In genomic region chr19:41837917-41838261, GRCm38 (mm10) we compare ENCODE assay signal across 11 mouse cellular contexts. TPM values are rescaled to one million over a fixed set of nuclear protein-coding genes. Genes with fewer than 3 reads are reported as not detected.
DNase-seq lines count a peak whose midpoint lies in the region; ATAC-seq and TF ChIP-seq lines count a peak whose summit lies in the region.
"Had no signal": no experiment of that assay in that cellular context is flagged by ENCODE, and none has a peak within 500 bp of the region (broad histone marks: within the 10 kb centered on the region; RNA-seq: fewer than 3 reads in every experiment).

No protein-coding gene starts in this region.

- no peak for DNase-seq in heart, adult 9 months (ENCODE audit: low spot score in 2 of 2)
- no peak for DNase-seq in liver, embryonic 11.5 days (ENCODE audit: low spot score)
- DNase-seq in lung, postnatal 36 days: peak; percentile 82
- DNase-seq in cerebellum, adult 8-10 months: no peak
- DNase-seq in thymus, postnatal 10 days (ENCODE audit: low spot score in 2 of 2): no peak
- DNase-seq in testis, postnatal 10 days (ENCODE audit: low spot score): no peak
- DNase-seq: gastrocnemius, postnatal 14 days; spleen, adult 18-20 months had no signal

- no peak for TF ChIP-seq POLR2A in bone marrow, adult 2 months (IDR thresholded peaks at IDR 0.05; ENCODE audit: borderline replicate concordance, control insufficient read depth, low read depth, low read length)

- peak overlapping the region; percentile 29 for H3K4me2 ChIP-seq in heart, embryonic 15.5 days
- H3K4me2 ChIP-seq in liver, embryonic 11.5 days: peak overlapping the region; percentile 61
- H3K4me2 ChIP-seq: limb, embryonic 12.5 days had no signal

- no peak overlapping the region for H3K9ac ChIP-seq in heart, embryonic 15.5 days
- peak overlapping the region; percentile 56 for H3K9ac ChIP-seq in liver, embryonic 11.5 days (ENCODE audit: low read depth, low read length)
- H3K9ac ChIP-seq: limb, embryonic 12.5 days had no signal

- H3K36me3 ChIP-seq in heart, embryonic 15.5 days: no peaks in the 10 kb centered on the region
- no peaks in the 10 kb centered on the region for H3K36me3 ChIP-seq in liver, embryonic 11.5 days (ENCODE audit: control insufficient read depth, insufficient read depth, low read length)
- H3K36me3 ChIP-seq: limb, embryonic 12.5 days had no signal

- ATAC-seq in heart, embryonic 15.5 days (replicated peaks; ENCODE audit: insufficient number of reproducible peaks, insufficient read depth, low FRiP score, low read depth): no peak
- peak; percentile 37 for ATAC-seq in liver, embryonic 11.5 days (replicated peaks; ENCODE audit: low FRiP score)

- H3K9me3 ChIP-seq in heart, embryonic 15.5 days (replicated peaks): no peaks in the 10 kb centered on the region
- H3K9me3 ChIP-seq in liver, embryonic 11.5 days (ENCODE audit: control insufficient read depth, low read length): no peaks in the 10 kb centered on the region
- H3K9me3 ChIP-seq: limb, embryonic 12.5 days had no signal

- 24% methylated on average over 4 of the region's 4 CpGs for WGBS in heart, embryonic 15.5 days
- 38% methylated on average over 4 of the region's 4 CpGs for WGBS in bone marrow, adult 2 months
- WGBS in liver, embryonic 11.5 days: 29% methylated on average over 4 of the region's 4 CpGs

- H3K4me3 ChIP-seq in heart, embryonic 15.5 days: no peak overlapping the region
- no peak overlapping the region for H3K4me3 ChIP-seq in bone marrow, adult 2 months (replicated peaks; ENCODE audit: control insufficient read depth, low read depth, low read length)
- peak overlapping the region; percentile 16; the same call in 1 of the 2 replicates for H3K4me3 ChIP-seq in liver, embryonic 11.5 days (ENCODE audit: low read depth, low read length)
- H3K4me3 ChIP-seq: limb, embryonic 12.5 days had no signal

- H3K27me3 ChIP-seq in heart, embryonic 15.5 days: peaks cover 2% of the 10 kb centered on the region
- no peaks in the 10 kb centered on the region for H3K27me3 ChIP-seq in liver, embryonic 11.5 days (replicated peaks; ENCODE audit: control insufficient read depth, insufficient read depth, low read length)

- no peak overlapping the region for H3K27ac ChIP-seq in heart, embryonic 15.5 days
- peak overlapping the region; percentile 32; the same call in 1 of the 2 replicates for H3K27ac ChIP-seq in bone marrow, adult 2 months (ENCODE audit: control insufficient read depth, insufficient read depth, low read depth, low read length, poor library complexity)
- peak overlapping the region; percentile 99 for H3K27ac ChIP-seq in liver, embryonic 11.5 days (ENCODE audit: low read depth, low read length)
- H3K27ac ChIP-seq: limb, embryonic 12.5 days had no signal

- H3K4me1 ChIP-seq in heart, embryonic 15.5 days (replicated peaks): peaks cover 26% of the 10 kb centered on the region
- H3K4me1 ChIP-seq in bone marrow, adult 2 months (ENCODE audit: control insufficient read depth, insufficient read depth, low read length): peaks cover 3% of the 10 kb centered on the region; the same call in 1 of the 2 replicates
- H3K4me1 ChIP-seq in liver, embryonic 11.5 days (replicated peaks; ENCODE audit: control insufficient read depth, insufficient read depth, low read length): peaks cover 59% of the 10 kb centered on the region

- TF ChIP-seq CTCF in bone marrow, adult 2 months (IDR thresholded peaks at IDR 0.05; ENCODE audit: control insufficient read depth, insufficient read depth, low read length): no peak

RNA-seq across cellular contexts. Expression of gene Frat1, which starts 8.1 kb away (rescaled TPM):
- 2.1 and 2.6 TPM in 2 replicates for polyA plus RNA-seq in heart, embryonic 15.5 days (2015; fragmentation: Nextera tagmentation; extraction: Ambion mirVana)
- polyA plus RNA-seq in bone marrow, adult 2 months (2011; ENCODE audit: insufficient read depth, insufficient read length, low replicate concordance, missing spikeins): 6.4 and 12.0 TPM in 2 replicates
- polyA plus RNA-seq in liver, embryonic 11.5 days (2014; fragmentation: Nextera tagmentation; extraction: Ambion mirVana): 19.5 and 19.9 TPM in 2 replicates

RNA-seq across cellular contexts. Expression of gene Frat2, which starts 10.0 kb away (rescaled TPM):
- polyA plus RNA-seq in heart, embryonic 15.5 days (2015; fragmentation: Nextera tagmentation; extraction: Ambion mirVana): 2.2 and 3.5 TPM in 2 replicates
- polyA plus RNA-seq in bone marrow, adult 2 months (2011; ENCODE audit: insufficient read depth, insufficient read length, low replicate concordance, missing spikeins): 4.5 and 9.7 TPM in 2 replicates
- 9.8 and 10.9 TPM in 2 replicates for polyA plus RNA-seq in liver, embryonic 11.5 days (2014; fragmentation: Nextera tagmentation; extraction: Ambion mirVana)

RNA-seq across cellular contexts. Expression of gene Arhgap19, which starts 36.0 kb away (rescaled TPM):
- 9.3 and 12.8 TPM in 2 replicates for polyA plus RNA-seq in heart, embryonic 15.5 days (2015; fragmentation: Nextera tagmentation; extraction: Ambion mirVana)
- 25.5 and 26.6 TPM in 2 replicates for polyA plus RNA-seq in bone marrow, adult 2 months (2011; ENCODE audit: insufficient read depth, insufficient read length, low replicate concordance, missing spikeins)
- polyA plus RNA-seq in liver, embryonic 11.5 days (2014; fragmentation: Nextera tagmentation; extraction: Ambion mirVana): 55.6 and 63.4 TPM in 2 replicates

RNA-seq across cellular contexts. Expression of gene Rrp12, which starts 58.1 kb away (rescaled TPM):
- polyA plus RNA-seq in heart, embryonic 15.5 days (2015; fragmentation: Nextera tagmentation; extraction: Ambion mirVana): 7.4 and 10.1 TPM in 2 replicates
- 5.8 and 12.5 TPM in 2 replicates for polyA plus RNA-seq in bone marrow, adult 2 months (2011; ENCODE audit: insufficient read depth, insufficient read length, low replicate concordance, missing spikeins)
- polyA plus RNA-seq in liver, embryonic 11.5 days (2014; fragmentation: Nextera tagmentation; extraction: Ambion mirVana): 29.5 and 34.0 TPM in 2 replicates
